Mouse (Mus musculus) CH12.LX (cell line): ENCODE results near the gene Dusp6. TPM values are rescaled to one million over a fixed set of nuclear protein-coding genes. Genes with fewer than 3 reads are reported as not detected.
A peak's percentile ranks its signal among the peaks of the same experiment; 100 is the strongest.

Source experiments
- DNase-seq: peaks from one replicate; pipeline ENCODE4 v3.0.0-alpha.2; 2013; ENCODE audit errors: extremely low read depth
- H3K27ac ChIP-seq: 2 replicates; pipeline ENCODE4 v1.5.1; 2012; ENCODE audit warnings: low read depth, mild to moderate bottlenecking, control low read depth, moderate library complexity; ENCODE audit not compliant: insufficient read depth
- H3K27me3 ChIP-seq: replicated peaks from 2 replicates; pipeline ENCODE3; 2012; ENCODE audit warnings: inconsistent platforms
- H3K36me3 ChIP-seq, 2 experiments: replicated peaks in 1 of 2; 2 replicates each; pipeline versions ENCODE3 to v1.6.1; 2012; ENCODE audit warnings: inconsistent platforms in 1 of 2, low read length in 1 of 2, mild to moderate bottlenecking in 1 of 2, mixed read lengths in 1 of 2, moderate library complexity in 1 of 2; ENCODE audit not compliant: control insufficient read depth in 1 of 2, insufficient read depth in 1 of 2
- H3K4me1 ChIP-seq, 2 experiments: 2 replicates each; pipeline ENCODE4 v1.6.1; 2012; ENCODE audit warnings: inconsistent platforms in 1 of 2, moderate library complexity in 1 of 2; ENCODE audit not compliant: insufficient read depth in 2 of 2, control insufficient read depth in 1 of 2
- H3K4me2 ChIP-seq: 2 replicates; pipeline ENCODE4 v1.6.1; 2012; ENCODE audit warnings: low read depth, mild to moderate bottlenecking, control low read depth; ENCODE audit not compliant: poor library complexity, insufficient read depth, severe bottlenecking
- H3K4me3 ChIP-seq, 3 experiments: fragments of 150-350 bp in 1 of 3; sonication (generic) in 1 of 3; replicated peaks in 1 of 3; 2 replicates each; pipeline versions ENCODE3 to v1.5.1; 2011 to 2012; ENCODE audit warnings: low read depth in 2 of 3, low read length in 2 of 3, mild to moderate bottlenecking in 2 of 3, moderate library complexity in 2 of 3, control low read depth in 1 of 3, improper control_type of control experiment in 1 of 3, inconsistent platforms in 1 of 3, mixed read lengths in 1 of 3; ENCODE audit not compliant: poor library complexity in 1 of 3
- H3K79me2 ChIP-seq: replicated peaks from 2 replicates; pipeline ENCODE4 v1.6.1; 2012; ENCODE audit warnings: mild to moderate bottlenecking, moderate library complexity; ENCODE audit not compliant: control insufficient read depth, poor library complexity, insufficient read depth, severe bottlenecking; ENCODE audit errors: extremely low read depth
- H3K9ac ChIP-seq: 2 replicates; pipeline ENCODE4 v1.6.1; 2012; ENCODE audit warnings: low read depth, mild to moderate bottlenecking, control low read depth, moderate library complexity; ENCODE audit not compliant: insufficient read depth
- H3K9me3 ChIP-seq: replicated peaks from 2 replicates; pipeline ENCODE3; 2012; ENCODE audit warnings: low read length, inconsistent platforms, mixed read lengths
- BHLHE40 ChIP-seq: IDR thresholded peaks from 2 replicates; pipeline ENCODE4 v1.6.1; 2011; ENCODE audit warnings: mild to moderate bottlenecking, low read depth, low read length, improper control_type of control experiment
- CHD1 ChIP-seq: IDR thresholded peaks from 2 replicates; pipeline ENCODE4 v1.6.1; 2012; ENCODE audit warnings: low read depth, low read length, improper control_type of control experiment, inconsistent platforms
- ELF1 ChIP-seq: IDR thresholded peaks from 2 replicates; pipeline ENCODE4 v1.6.1; 2014; ENCODE audit warnings: low read depth, mild to moderate bottlenecking, inconsistent platforms, low read length, improper control_type of control experiment
- ETS1 ChIP-seq: conservative IDR thresholded peaks from 2 replicates; pipeline ENCODE4 v1.6.1; 2012; ENCODE audit warnings: low read depth, mild to moderate bottlenecking, inconsistent platforms, low read length, improper control_type of control experiment, moderate library complexity
- GABPA ChIP-seq: IDR thresholded peaks from 2 replicates; pipeline ENCODE4 v1.6.1; 2012; ENCODE audit warnings: low read depth, low read length, improper control_type of control experiment, inconsistent platforms; ENCODE audit not compliant: insufficient replicate concordance
- JUN ChIP-seq: IDR thresholded peaks from 2 replicates; pipeline ENCODE4 v1.6.1; 2011; ENCODE audit warnings: low read depth, mild to moderate bottlenecking, low read length, improper control_type of control experiment, moderate library complexity; ENCODE audit not compliant: insufficient read depth
- JUND ChIP-seq: conservative IDR thresholded peaks from 2 replicates; pipeline ENCODE4 v1.6.1; 2011; ENCODE audit warnings: low read depth, low read length, improper control_type of control experiment
- MXI1 ChIP-seq: IDR thresholded peaks from 2 replicates; pipeline ENCODE4 v1.6.1; 2011; ENCODE audit warnings: mild to moderate bottlenecking, low read depth, low read length, improper control_type of control experiment
- NRF1 ChIP-seq: IDR thresholded peaks from 2 replicates; pipeline ENCODE4 v1.6.1; 2014; ENCODE audit warnings: low read depth, mild to moderate bottlenecking, inconsistent platforms, low read length, improper control_type of control experiment, moderate library complexity
- POLR2AphosphoS2 ChIP-seq: IDR thresholded peaks from 2 replicates; pipeline ENCODE4 v1.6.1; 2011; ENCODE audit warnings: low read depth, low read length, improper control_type of control experiment
- SIN3A ChIP-seq: IDR thresholded peaks from 2 replicates; pipeline ENCODE4 v1.6.1; 2012; ENCODE audit warnings: low read length, improper control_type of control experiment, inconsistent platforms
- SMC3 ChIP-seq: IDR thresholded peaks from 2 replicates; pipeline ENCODE4 v1.6.1; 2011; ENCODE audit warnings: low read depth, low read length, improper control_type of control experiment
- USF2 ChIP-seq: conservative IDR thresholded peaks from 2 replicates; pipeline ENCODE4 v1.6.1; 2011; ENCODE audit warnings: low read depth, low read length, improper control_type of control experiment
- ZC3H11A ChIP-seq: IDR thresholded peaks from 2 replicates; pipeline ENCODE4 v1.6.1; 2012; ENCODE audit warnings: low read depth, mild to moderate bottlenecking, inconsistent platforms, low read length, improper control_type of control experiment
- ZMIZ1 ChIP-seq: IDR thresholded peaks from 2 replicates; pipeline ENCODE4 v1.6.1; 2012; ENCODE audit warnings: low read depth, mild to moderate bottlenecking, inconsistent platforms, low read length, improper control_type of control experiment
- ZNF384 ChIP-seq: IDR thresholded peaks from 2 replicates; pipeline ENCODE4 v1.6.1; 2012; ENCODE audit warnings: low read depth, low read length, improper control_type of control experiment, inconsistent platforms
- dilution Hi-C: fragments of 300-500 bp; cut with MboI; formaldehyde crosslinking; loops from 2 replicates; pipeline ENCODE4 v1.14.3; 2020; ENCODE audit warnings: low sequenced_read_pairs; ENCODE audit not compliant: extremely low pct_unique_long_range_greater_than_20kb, extremely low pct_ligation_motif_present
- in situ Hi-C: fragments of 300-500 bp; cut with MboI; formaldehyde crosslinking; loops from 3 replicates; pipeline ENCODE4 v1.14.3; 2019; ENCODE audit warnings: low sequenced_read_pairs, low pct_ligation_motif_present, low pct_unique_long_range_greater_than_20kb, mixed read lengths
- polyA plus RNA-seq: library from polyadenylated mRNA; unstranded; fragments of >175 nt; gene quantifications from 2 replicates; pipeline ENCODE4 v1.2.1, GENCODE M21; 2012; ENCODE audit warnings: low read depth; ENCODE audit not compliant: insufficient read length
- total RNA-seq, 2 experiments: library from RNA; depleted of rRNA; stranded (reverse); fragments of 300-350 nt in 1 of 2; fragments of >200 nt in 1 of 2; gene quantifications; 2 replicates each; pipeline ENCODE4 v1.2.3; 2012 to 2014

Gene Dusp6
- total and polyA plus RNA-seq, 3 experiments, result 6.1 to 11.6 (median 7.6) TPM

DNA sequence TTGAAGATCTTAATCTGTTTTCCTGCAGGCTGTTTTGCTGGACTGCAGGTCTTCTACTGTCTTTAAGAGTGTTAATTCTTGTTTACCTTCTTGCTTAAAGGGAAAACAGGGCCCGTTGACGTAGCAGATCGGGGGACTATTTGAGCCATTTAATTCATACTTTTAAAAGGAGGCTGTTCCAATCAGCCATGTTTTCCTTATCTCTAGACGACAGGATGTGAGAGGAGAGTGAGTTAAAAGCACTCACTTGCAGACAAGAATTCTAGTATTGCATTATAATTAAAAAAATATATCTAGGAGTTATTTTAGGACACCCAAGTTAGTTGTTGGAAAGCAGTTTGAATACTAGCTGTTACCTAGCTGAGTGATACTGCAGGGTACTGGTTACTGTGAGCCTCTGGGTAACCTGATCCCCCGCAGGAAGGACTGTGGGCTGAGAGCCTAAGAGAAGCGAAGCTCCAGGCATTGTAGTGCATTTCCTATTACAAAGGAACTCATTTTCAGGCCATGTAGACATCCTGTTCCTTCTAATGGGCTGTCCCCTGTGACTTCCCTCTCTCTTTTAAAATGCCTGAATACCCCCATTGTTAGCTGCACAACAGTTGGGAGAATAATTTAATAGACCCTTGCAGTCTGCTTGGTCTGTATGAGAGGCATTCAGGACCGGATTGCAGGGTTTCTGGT, 2.1 kb downstream of the Dusp6 start:
- Histone ChIP-seq H3K4me1 (peaks cover 10 to 54% of the 10 kb centered on the region in 2 experiments), H3K36me3 (peaks cover 6 to 7% of the 10 kb centered on the region in 2 experiments), H3K9me3 (no peaks in the 10 kb centered on the region), H3K9ac (peak overlapping the region; percentile 71), H3K4me2 (peak overlapping the region; percentile 55), H3K27me3 (no peaks in the 10 kb centered on the region), H3K79me2 (peaks cover 20% of the 10 kb centered on the region), H3K27ac (no peak overlapping the region), H3K4me3 (peak overlapping the region; percentile 73 to 94 (median 79))
- in situ Hi-C loops, result loop anchor here (10.0 kb wide), 1 partner anchor 60 kb away; no protein-coding TSS in a partner anchor
- TF ChIP-seq ZC3H11A (no peak), SIN3A (0 out of 2 replicates have a peak, but pooled peaks have one; percentile 4)
- dilution Hi-C loops, result no loop called here
- peak; percentile 18 for DNase-seq

DNA sequence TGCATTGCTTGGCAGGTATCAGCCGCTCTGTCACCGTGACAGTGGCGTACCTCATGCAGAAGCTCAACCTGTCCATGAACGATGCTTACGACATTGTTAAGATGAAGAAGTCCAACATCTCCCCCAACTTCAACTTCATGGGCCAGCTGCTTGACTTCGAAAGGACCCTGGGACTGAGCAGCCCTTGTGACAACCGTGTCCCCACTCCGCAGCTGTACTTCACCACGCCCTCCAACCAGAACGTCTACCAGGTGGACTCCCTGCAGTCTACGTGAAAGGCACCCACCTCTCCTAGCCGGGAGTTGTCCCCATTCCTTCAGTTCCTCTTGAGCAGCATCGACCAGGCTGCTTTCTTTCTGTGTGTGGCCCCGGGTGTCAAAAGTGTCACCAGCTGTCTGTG, 3.0 kb downstream of the Dusp6 start:
- no peak overlapping the region for H3K9ac ChIP-seq
- in situ Hi-C loops, result loop anchor here (10.0 kb wide), 1 partner anchor 61 kb away; no protein-coding TSS in a partner anchor
- H3K79me2 ChIP-seq, result peaks cover 20% of the 10 kb centered on the region
- H3K9me3 ChIP-seq, result no peaks in the 10 kb centered on the region
- DNase-seq, result no peak
- H3K4me2 ChIP-seq, result peak overlapping the region; percentile 55
- peaks cover 10 to 46% of the 10 kb centered on the region in 2 experiments for H3K4me1 ChIP-seq
- H3K36me3 ChIP-seq, result peaks cover 6 to 7% of the 10 kb centered on the region in 2 experiments
- dilution Hi-C loops, result no loop called here
- H3K27me3 ChIP-seq, result no peaks in the 10 kb centered on the region
- H3K27ac ChIP-seq, result 0 out of 2 replicates have a peak overlapping the region, but pooled peaks have one; percentile 15
- peak overlapping the region in 1 of 3 experiments; percentile 41 for H3K4me3 ChIP-seq
- TF ChIP-seq POLR2AphosphoS2 (no peak), MXI1 (no peak), NRF1 (no peak), GABPA (no peak), JUN (no peak), SIN3A (no peak), ELF1 (no peak), SMC3 (no peak), CHD1 (no peak), BHLHE40 (no peak), USF2 (no peak), ZNF384 (no peak), JUND (no peak), ETS1 (no peak), ZMIZ1 (no peak)
